Mouse (Mus musculus) liver, embryonic 11.5 days (tissue): ENCODE results near the gene Pnlip. TPM values are rescaled to one million over a fixed set of nuclear protein-coding genes. Genes with fewer than 3 reads are reported as not detected.

Source experiments
- polyA plus RNA-seq: library from polyadenylated mRNA; unstranded; fragments of >200 nt; fragmentation: Nextera tagmentation; extraction: Ambion mirVana; gene quantifications from 2 replicates; pipeline ENCODE4 v1.2.1, GENCODE M21; 2014

Pnlip gene
- polyA plus RNA-seq, 1 experiment from 2014 or later = 0.18 TPM

Other genes with a start within 250 kb of the Pnlip start
- gene Gfra1, start 196.6 kb upstream of the Pnlip start, polyA plus RNA-seq = 10.7 and 11.4 TPM in 2 replicates
- not detected in 2 replicates for gene Ccdc172, start 140.5 kb upstream of the Pnlip start, polyA plus RNA-seq
- 25.8 and 27.5 TPM in 2 replicates for gene Pnliprp1, start 76.4 kb downstream of the Pnlip start, polyA plus RNA-seq
- 5.6 and 5.8 TPM in 2 replicates for gene Pnliprp2, start 107.2 kb downstream of the Pnlip start, polyA plus RNA-seq
- 0.19 and 0.23 TPM in 2 replicates for gene 1700019N19Rik, start 142.0 kb downstream of the Pnlip start, polyA plus RNA-seq